22 mouse cellular contexts compared by ENCODE assay signal in the genomic region with DNA sequence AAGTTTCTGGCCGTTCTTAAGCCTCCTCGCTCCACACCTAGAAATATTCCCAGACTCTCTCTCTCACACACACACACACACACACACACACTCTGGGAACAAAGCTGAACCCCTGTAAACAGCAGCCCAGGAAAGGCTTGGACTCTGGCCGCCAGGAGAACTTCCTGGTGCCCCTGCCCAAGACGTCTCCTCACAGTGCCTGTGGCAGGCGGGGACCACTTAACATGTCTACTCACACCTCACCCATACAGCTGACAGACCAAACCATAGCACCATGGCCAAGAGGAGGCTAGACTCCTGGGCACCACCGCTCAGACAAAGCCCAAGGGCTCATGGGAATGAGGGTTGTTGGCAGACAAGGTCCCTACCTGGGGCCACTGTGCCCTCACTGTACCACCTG. TPM values are rescaled to one million over a fixed set of nuclear protein-coding genes. Genes with fewer than 3 reads are reported as not detected.
DNase-seq lines count a peak whose midpoint lies in the region; ATAC-seq lines count a peak whose summit lies in the region.
"Had no signal": no experiment of that assay in that cellular context is flagged by ENCODE, and none has a peak within 500 bp of the region (broad histone marks: within the 10 kb centered on the region; RNA-seq: fewer than 3 reads in every experiment).

No protein-coding gene starts in this region.

- no peaks in the 10 kb centered on the region for H3K9me3 ChIP-seq in heart, embryonic 12.5 days (replicated peaks)
- H3K9me3 ChIP-seq in intestine, embryonic 15.5 days = no peaks in the 10 kb centered on the region
- no peaks in the 10 kb centered on the region for H3K9me3 ChIP-seq in stomach, embryonic 16.5 days (replicated peaks; ENCODE audit: control insufficient read depth, low read length)
- H3K9me3 ChIP-seq: embryonic facial prominence, embryonic 15.5 days; forebrain, embryonic 10.5 days; hindbrain, embryonic 13.5 days had no signal

- H3K9ac ChIP-seq in heart, embryonic 12.5 days = no peak overlapping the region
- no peak overlapping the region for H3K9ac ChIP-seq in intestine, embryonic 15.5 days
- no peak overlapping the region for H3K9ac ChIP-seq in stomach, embryonic 16.5 days (ENCODE audit: low read length)
- H3K9ac ChIP-seq: embryonic facial prominence, embryonic 15.5 days; hindbrain, embryonic 13.5 days had no signal

- 56% methylated on average over 6 of the region's 6 CpGs for WGBS in heart, embryonic 12.5 days
- 70% methylated on average over 6 of the region's 6 CpGs for WGBS in intestine, embryonic 15.5 days
- WGBS in stomach, embryonic 16.5 days = 78% methylated on average over 6 of the region's 6 CpGs

- H3K4me1 ChIP-seq in heart, embryonic 12.5 days (replicated peaks) = peaks cover 56% of the 10 kb centered on the region
- H3K4me1 ChIP-seq in brown adipose tissue, adult 24 weeks (ENCODE audit: control insufficient read depth, insufficient read depth, insufficient read length, low read length) = peaks cover 54% of the 10 kb centered on the region
- H3K4me1 ChIP-seq in intestine, embryonic 15.5 days (replicated peaks) = peaks cover 26% of the 10 kb centered on the region
- H3K4me1 ChIP-seq in stomach, embryonic 16.5 days (ENCODE audit: control insufficient read depth, insufficient read depth, low read length) = peaks cover 13% of the 10 kb centered on the region

- no peak overlapping the region for H3K4me2 ChIP-seq in heart, embryonic 12.5 days
- H3K4me2 ChIP-seq in intestine, embryonic 15.5 days (replicated peaks) = no peak overlapping the region
- H3K4me2 ChIP-seq in stomach, embryonic 16.5 days (ENCODE audit: low read depth, low read length) = no peak overlapping the region
- H3K4me2 ChIP-seq: embryonic facial prominence, embryonic 15.5 days; hindbrain, embryonic 13.5 days had no signal

- no peak; the same call in 1 of the 2 replicates for ATAC-seq in heart, embryonic 12.5 days (ENCODE audit: insufficient number of reproducible peaks, low FRiP score)
- peak; percentile 57 for ATAC-seq in intestine, embryonic 15.5 days
- 0 out of 2 replicates have a peak, but pooled peaks have one; percentile 16 for ATAC-seq in stomach, embryonic 16.5 days (ENCODE audit: insufficient read depth, low FRiP score)
- ATAC-seq: forebrain, embryonic 14.5 days; hindbrain, postnatal 0 days had no signal

- no peak for DNase-seq in heart, adult 18-20 months
- DNase-seq in right cerebral cortex, adult 18-20 months = no peak
- DNase-seq in left cerebral cortex, adult 18-20 months (ENCODE audit: low spot score in 2 of 2) = no peak
- DNase-seq: adrenal gland, adult 8-10 months; adrenal gland, postnatal 36 days; cerebellum, adult 11 months; cerebellum, adult 8-10 months; cerebellum, postnatal 14 days; embryo, embryonic 11 days; gastrocnemius, adult 2 months; gastrocnemius, postnatal 36 days; kidney, adult 11 months had no signal

- H3K27me3 ChIP-seq in heart, embryonic 12.5 days (replicated peaks) = no peaks in the 10 kb centered on the region
- no peaks in the 10 kb centered on the region for H3K27me3 ChIP-seq in intestine, embryonic 15.5 days (replicated peaks)
- no peaks in the 10 kb centered on the region for H3K27me3 ChIP-seq in stomach, embryonic 16.5 days (ENCODE audit: control insufficient read depth, insufficient read depth, low read length)
- H3K27me3 ChIP-seq: embryonic facial prominence, embryonic 15.5 days; hindbrain, embryonic 13.5 days had no signal

- H3K27ac ChIP-seq in heart, embryonic 12.5 days (ENCODE audit: poor library complexity, severe bottlenecking) = peak overlapping the region; percentile 23; the same call in 1 of the 2 replicates
- peak overlapping the region; percentile 71 for H3K27ac ChIP-seq in brown adipose tissue, adult 24 weeks (replicated peaks; ENCODE audit: low read depth, low read length)
- no peak overlapping the region for H3K27ac ChIP-seq in intestine, embryonic 15.5 days
- no peak overlapping the region for H3K27ac ChIP-seq in stomach, embryonic 16.5 days (ENCODE audit: low read length)
- H3K27ac ChIP-seq: embryonic facial prominence, embryonic 15.5 days; forebrain, embryonic 10.5 days; hindbrain, embryonic 13.5 days; hindbrain, postnatal 0 days had no signal

- no peak overlapping the region for H3K4me3 ChIP-seq in heart, embryonic 12.5 days
- H3K4me3 ChIP-seq in brown adipose tissue, adult 24 weeks (ENCODE audit: insufficient read depth, low read depth, low read length) = no peak overlapping the region
- no peak overlapping the region for H3K4me3 ChIP-seq in intestine, embryonic 15.5 days (replicated peaks)
- H3K4me3 ChIP-seq in stomach, embryonic 16.5 days (replicated peaks; ENCODE audit: low read length) = no peak overlapping the region
- H3K4me3 ChIP-seq: embryonic facial prominence, embryonic 15.5 days; erythroblast, embryonic 14.5 days; forebrain, embryonic 10.5 days; gastrocnemius, adult 2 months; hindbrain, embryonic 13.5 days had no signal

- no peaks in the 10 kb centered on the region for H3K36me3 ChIP-seq in heart, embryonic 12.5 days
- H3K36me3 ChIP-seq in intestine, embryonic 15.5 days = no peaks in the 10 kb centered on the region
- H3K36me3 ChIP-seq in stomach, embryonic 16.5 days (ENCODE audit: control insufficient read depth, insufficient read depth, low read length) = no peaks in the 10 kb centered on the region
- H3K36me3 ChIP-seq: embryonic facial prominence, embryonic 15.5 days; forebrain, embryonic 10.5 days; hindbrain, embryonic 13.5 days had no signal

RNA-seq across cellular contexts. Expression of gene Smurf1, which starts 22.3 kb away (rescaled TPM):
- polyA plus RNA-seq in heart, embryonic 12.5 days (2016; fragmentation: Nextera tagmentation; extraction: Ambion mirVana) = 18.7 and 21.6 TPM in 2 replicates
- total RNA-seq in heart, adult 18-20 months (2021) = 10 to 100 TPM; 27.6 to 36.2 TPM
- polyA plus RNA-seq in brown adipose tissue, adult 24 weeks (2012; ENCODE audit: insufficient read depth, insufficient read length, missing spikeins) = 12.2 and 15.7 TPM in 2 replicates
- polyA plus RNA-seq in intestine, embryonic 15.5 days (2015; fragmentation: Nextera tagmentation; extraction: Ambion mirVana) = 10.7 and 11.5 TPM in 2 replicates
- polyA plus RNA-seq in stomach, embryonic 16.5 days (2015; fragmentation: Nextera tagmentation; extraction: Ambion mirVana) = 7.0 and 7.7 TPM in 2 replicates
- 10 to 100 TPM; 37.9 to 38.7 TPM for total RNA-seq in left cerebral cortex, adult 18-20 months (2021)

Comparison
In these comparisons a context has a peak if more than half of its experiments do, and no peak if none do; other contexts are left out.
1. H3K27ac ChIP-seq: peak in heart, embryonic 12.5 days (single experiment) and brown adipose tissue, adult 24 weeks (single experiment); none in intestine, embryonic 15.5 days (single experiment) and stomach, embryonic 16.5 days (single experiment).